Mouse (Mus musculus): Measurements from ENCODE around the gene Slc12a4. TPM values are rescaled to one million over a fixed set of nuclear protein-coding genes. Genes with fewer than 3 reads are reported as not detected.
A peak's percentile ranks its signal among the peaks of the same experiment; 100 is the strongest.

Gene Slc12a4
- polyA plus RNA-seq, 1 experiment = 23.6 TPM

DNA sequence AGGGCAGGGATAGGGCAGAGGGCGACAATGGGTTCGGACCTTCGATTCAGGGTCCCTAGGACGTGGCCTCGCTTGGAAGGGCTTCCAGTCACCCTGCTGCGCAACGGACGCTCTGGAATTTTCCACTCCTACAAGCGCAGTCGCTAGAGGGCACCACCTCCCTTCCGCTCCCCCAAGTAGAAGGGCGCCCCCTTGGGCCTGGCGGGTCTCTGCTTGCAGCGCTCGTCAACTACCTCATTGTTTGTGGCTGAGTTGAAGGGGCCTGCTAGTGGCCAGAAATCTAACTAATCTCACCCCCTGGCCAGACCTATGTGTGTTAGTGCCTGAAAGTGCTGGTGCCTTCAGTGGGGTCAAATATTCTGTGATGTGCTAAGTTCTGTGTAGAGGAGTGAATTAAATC lies 13.4 kb upstream of the Slc12a4 start, which contains the start of gene Dpep3:
Dpep3 (minus strand) TSS at position 105 of the 400 bp plus-strand sequence.
- no peaks in the 10 kb centered on the region for H3K4me1 ChIP-seq (ENCODE audit: control insufficient read depth, insufficient read depth, low read length)
- no peak within 1 kb of the TSS for H3K4me3 ChIP-seq (ENCODE audit: insufficient read depth, low read length)
- no peak within 1 kb of the TSS for H3K27ac ChIP-seq (ENCODE audit: insufficient read depth, low read length)
- no peak for TF ChIP-seq POLR2A (IDR thresholded peaks at IDR 0.05; ENCODE audit: extremely low read depth, insufficient read depth, low read length)
- no peak for TF ChIP-seq CTCF (IDR thresholded peaks at IDR 0.05; ENCODE audit: extremely low read depth, insufficient read depth, low read length)

DNA sequence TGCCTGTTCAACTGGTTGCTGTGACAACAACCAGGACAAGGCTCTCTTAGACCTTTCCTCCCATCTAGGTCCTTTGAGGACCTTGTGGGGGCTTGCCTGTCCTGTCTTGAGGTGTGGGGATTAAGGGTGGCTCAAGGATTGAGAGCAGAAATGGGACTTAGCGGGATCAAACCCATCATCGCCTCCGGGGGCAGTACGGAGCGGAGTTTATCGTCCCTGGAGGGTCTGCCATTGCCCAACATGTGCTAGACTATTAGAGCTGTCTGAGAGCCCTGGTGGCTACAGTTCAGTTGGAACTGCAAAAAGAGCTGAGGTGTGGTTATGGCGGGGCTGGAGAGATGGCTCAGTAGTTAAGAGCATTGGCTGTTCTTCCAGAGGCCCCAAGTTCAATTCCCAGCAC lies 9.5 kb upstream of the Slc12a4 start:
- Histone ChIP-seq H3K4me1 (ENCODE audit: control insufficient read depth, insufficient read depth, low read length) (no peaks in the 10 kb centered on the region), H3K4me3 (ENCODE audit: insufficient read depth, low read length) (no peak overlapping the region), H3K27ac (ENCODE audit: insufficient read depth, low read length) (no peak overlapping the region)
- TF ChIP-seq CTCF (IDR thresholded peaks at IDR 0.05; ENCODE audit: extremely low read depth, insufficient read depth, low read length) (no peak), POLR2A (IDR thresholded peaks at IDR 0.05; ENCODE audit: extremely low read depth, insufficient read depth, low read length) (no peak)

DNA sequence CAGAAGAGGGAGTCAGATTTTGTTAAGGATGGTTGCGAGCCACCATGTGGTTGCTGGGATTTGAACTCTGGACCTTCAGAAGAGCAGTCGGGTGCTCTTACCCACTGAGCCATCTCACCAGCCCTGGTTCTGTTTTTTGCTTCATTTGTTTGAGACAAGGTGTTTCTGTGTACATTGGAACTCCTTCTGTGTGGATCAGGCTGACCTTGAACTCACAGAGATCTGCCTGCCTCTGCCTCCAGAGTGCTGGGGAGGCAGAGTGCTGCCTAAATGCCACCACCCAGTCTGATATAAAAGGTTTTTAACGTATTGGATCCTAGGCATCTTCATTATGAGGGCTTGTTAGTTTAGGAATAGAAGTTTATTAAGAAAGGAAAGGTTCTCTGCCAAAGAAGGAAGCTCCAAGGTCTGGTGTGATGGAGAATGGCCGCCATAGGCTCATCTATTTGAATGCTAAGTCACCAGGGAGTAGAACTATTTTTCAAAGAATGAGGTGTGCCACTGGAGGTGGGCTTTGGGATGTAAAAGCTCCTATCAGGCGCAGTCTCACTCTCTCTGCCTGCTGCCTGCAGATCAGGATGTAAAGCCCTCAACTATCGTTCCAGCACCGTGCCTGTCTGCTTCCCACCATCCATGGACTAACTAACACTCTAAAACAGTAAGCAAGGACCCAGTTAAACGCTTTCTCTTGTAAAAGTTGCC lies 5.3 kb upstream of the Slc12a4 start:
- H3K4me1 ChIP-seq (ENCODE audit: control insufficient read depth, insufficient read depth, low read length) = no peaks in the 10 kb centered on the region
- TF ChIP-seq CTCF (IDR thresholded peaks at IDR 0.05; ENCODE audit: extremely low read depth, insufficient read depth, low read length) = no peak
- no peak for TF ChIP-seq POLR2A (IDR thresholded peaks at IDR 0.05; ENCODE audit: extremely low read depth, insufficient read depth, low read length)
- H3K4me3 ChIP-seq (ENCODE audit: insufficient read depth, low read length) = no peak overlapping the region
- no peak overlapping the region for H3K27ac ChIP-seq (ENCODE audit: insufficient read depth, low read length)

DNA sequence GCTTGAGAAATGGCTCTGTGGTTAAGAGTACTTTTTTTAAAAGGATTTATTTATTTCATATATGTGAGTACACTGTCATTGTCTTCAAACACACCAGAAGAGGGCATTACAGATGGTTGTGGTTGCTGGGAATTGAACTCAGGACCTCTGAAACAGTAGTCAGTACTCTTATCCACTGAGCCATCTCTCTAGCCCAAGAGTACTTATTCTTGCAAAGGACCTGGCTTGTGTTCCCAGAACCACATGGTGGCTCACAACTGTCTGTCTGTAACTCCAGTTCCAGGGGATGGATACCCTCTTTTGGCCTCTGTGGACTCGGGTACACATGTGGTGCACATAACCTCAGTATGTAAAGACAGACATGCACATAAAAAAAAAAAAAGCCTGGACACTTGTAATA lies 3.5 kb upstream of the Slc12a4 start:
- H3K4me1 ChIP-seq (ENCODE audit: control insufficient read depth, insufficient read depth, low read length) = no peaks in the 10 kb centered on the region; the same call in 1 of the 2 replicates
- no peak for TF ChIP-seq POLR2A (IDR thresholded peaks at IDR 0.05; ENCODE audit: extremely low read depth, insufficient read depth, low read length)
- no peak for TF ChIP-seq CTCF (IDR thresholded peaks at IDR 0.05; ENCODE audit: extremely low read depth, insufficient read depth, low read length)
- H3K4me3 ChIP-seq (ENCODE audit: insufficient read depth, low read length) = no peak overlapping the region
- no peak overlapping the region for H3K27ac ChIP-seq (ENCODE audit: insufficient read depth, low read length)

DNA sequence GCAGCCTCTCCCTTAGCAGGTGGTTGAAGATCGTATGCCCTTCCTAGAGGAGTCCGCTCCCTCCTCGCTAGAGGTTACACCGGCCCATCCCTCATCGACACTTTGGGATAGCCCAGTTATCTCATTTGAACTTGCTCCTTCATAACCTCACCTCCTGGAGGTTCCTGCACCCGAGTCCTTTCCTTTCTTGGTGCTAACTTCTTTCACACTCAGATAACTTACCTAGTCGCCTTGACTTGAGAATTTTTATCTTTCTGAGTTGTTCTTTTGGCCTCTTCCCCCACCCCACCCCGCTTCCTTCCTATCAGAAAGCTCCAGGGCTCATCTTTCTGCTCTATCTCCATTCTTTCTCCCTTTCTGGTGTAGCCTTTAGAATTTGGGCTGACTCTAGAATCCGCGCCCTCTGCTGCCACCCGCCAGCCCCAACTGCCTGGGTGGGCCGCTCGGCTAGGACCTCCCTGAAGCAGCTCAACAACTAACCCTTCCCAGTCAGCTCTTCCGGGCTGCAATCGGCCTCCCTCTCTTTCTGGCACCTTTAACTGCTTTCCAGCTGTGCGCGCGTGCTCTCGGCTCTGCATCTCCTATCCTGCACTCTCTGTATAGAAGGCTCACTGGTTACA lies 905 bp upstream of the Slc12a4 start:
- Histone ChIP-seq H3K4me3 (ENCODE audit: insufficient read depth, low read length) (no peak overlapping the region; the same call in 1 of the 2 replicates), H3K4me1 (ENCODE audit: control insufficient read depth, insufficient read depth, low read length) (no peaks in the 10 kb centered on the region; the same call in 1 of the 2 replicates), H3K27ac (ENCODE audit: insufficient read depth, low read length) (no peak overlapping the region)
- TF ChIP-seq CTCF (IDR thresholded peaks at IDR 0.05; ENCODE audit: extremely low read depth, insufficient read depth, low read length) (no peak), POLR2A (IDR thresholded peaks at IDR 0.05; ENCODE audit: extremely low read depth, insufficient read depth, low read length) (no peak)

DNA sequence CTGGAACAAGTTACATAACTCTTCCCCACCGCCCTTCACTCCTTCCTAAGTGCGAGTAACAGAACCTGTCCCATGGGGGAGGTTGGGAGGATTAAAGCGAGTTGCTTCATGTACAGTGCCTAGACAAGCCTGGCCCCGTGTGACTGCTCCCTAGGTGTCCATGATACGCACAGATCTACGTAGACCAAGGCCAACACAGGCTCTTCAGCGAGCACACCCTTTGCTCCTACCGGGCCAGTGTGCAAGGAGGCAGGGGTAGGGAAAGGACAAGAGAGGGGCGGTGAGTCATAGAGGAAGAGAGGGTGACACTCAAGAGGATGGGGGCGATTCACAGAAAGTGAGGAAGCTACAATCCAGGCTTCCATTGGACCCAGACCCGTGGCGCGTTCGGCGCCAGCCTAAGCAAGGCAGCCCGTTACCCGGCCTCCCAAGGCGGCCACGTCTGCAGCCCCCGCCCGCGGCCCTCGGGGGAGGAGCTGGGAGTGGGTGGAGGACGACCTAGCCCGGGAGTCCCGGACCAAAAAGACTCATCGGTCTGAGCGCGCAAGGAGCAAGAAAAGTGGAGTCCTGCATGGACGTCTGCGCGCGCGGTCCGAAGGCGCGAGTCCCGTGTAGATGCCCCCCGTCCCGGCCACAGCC lies 512 bp downstream of the Slc12a4 start:
- TF ChIP-seq POLR2A (IDR thresholded peaks at IDR 0.05; ENCODE audit: extremely low read depth, insufficient read depth, low read length) (no peak), CTCF (IDR thresholded peaks at IDR 0.05; ENCODE audit: extremely low read depth, insufficient read depth, low read length) (no peak)
- no peaks in the 10 kb centered on the region; the same call in 1 of the 2 replicates for H3K4me1 ChIP-seq (ENCODE audit: control insufficient read depth, insufficient read depth, low read length)
- peak overlapping the region; percentile 57 for H3K4me3 ChIP-seq (ENCODE audit: insufficient read depth, low read length)
- 0 out of 2 replicates have a peak overlapping the region, but pooled peaks have one; percentile 2 for H3K27ac ChIP-seq (ENCODE audit: insufficient read depth, low read length)

DNA sequence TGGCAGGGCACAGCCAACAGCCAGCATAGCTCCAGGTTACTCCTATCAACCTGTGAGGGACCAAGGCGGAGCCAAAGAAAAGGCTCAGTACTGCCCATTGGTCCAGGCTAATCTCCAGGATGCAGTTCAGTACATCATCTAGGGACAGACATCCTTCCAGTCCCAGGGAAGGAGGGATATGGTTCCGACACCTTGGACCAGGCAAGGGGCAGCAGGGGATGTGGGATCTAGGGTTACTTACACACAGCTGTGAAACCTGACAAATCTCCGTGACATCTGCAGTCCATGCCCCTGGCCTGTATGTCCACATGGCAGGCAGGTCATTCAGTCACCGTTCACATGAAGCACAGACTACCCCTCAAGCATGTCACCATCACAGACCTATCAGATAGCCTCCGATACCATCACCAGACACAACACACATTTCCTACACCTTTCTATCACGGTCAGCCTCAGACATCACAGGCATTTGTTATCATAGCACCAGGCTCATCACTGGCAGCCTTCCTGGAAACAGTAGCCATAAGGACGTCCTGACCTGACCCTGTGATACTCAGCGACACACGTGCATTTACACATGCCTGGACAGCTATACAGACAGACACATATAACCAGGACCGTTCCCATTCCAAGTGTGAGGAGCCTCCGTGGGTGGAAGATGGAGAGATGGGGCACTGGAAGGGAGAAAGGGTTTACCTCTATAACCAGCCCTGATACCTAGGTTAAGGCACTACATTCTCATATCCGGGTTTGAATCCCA lies 1.2 kb downstream of the Slc12a4 start:
- TF ChIP-seq POLR2A (IDR thresholded peaks at IDR 0.05; ENCODE audit: extremely low read depth, insufficient read depth, low read length) (no peak), CTCF (IDR thresholded peaks at IDR 0.05; ENCODE audit: extremely low read depth, insufficient read depth, low read length) (no peak)
- Histone ChIP-seq H3K27ac (ENCODE audit: insufficient read depth, low read length) (no peak overlapping the region), H3K4me3 (ENCODE audit: insufficient read depth, low read length) (peak overlapping the region; percentile 57; the same call in 1 of the 2 replicates)

DNA sequence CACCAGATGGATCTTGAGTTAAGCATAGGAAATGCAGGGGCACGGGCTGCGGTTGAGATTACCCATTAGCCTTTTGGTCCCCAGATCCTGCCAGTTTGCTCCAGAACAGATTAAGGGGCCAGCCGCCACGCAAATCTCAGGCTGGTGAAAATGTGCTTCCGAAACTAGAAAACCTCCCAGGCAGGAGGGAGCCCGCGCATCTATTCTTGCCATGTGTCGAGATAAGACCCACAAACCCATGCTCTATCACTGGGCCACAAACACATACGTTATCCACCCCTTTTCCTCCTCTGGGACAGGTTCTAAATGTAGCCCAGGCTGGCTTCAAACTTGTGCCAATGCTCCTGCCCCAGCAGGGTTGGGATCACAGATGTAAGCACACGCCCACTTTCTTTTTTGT lies 4.4 kb downstream of the Slc12a4 start:
- H3K27ac ChIP-seq (ENCODE audit: insufficient read depth, low read length) = no peak overlapping the region
- TF ChIP-seq POLR2A (IDR thresholded peaks at IDR 0.05; ENCODE audit: extremely low read depth, insufficient read depth, low read length) (no peak), CTCF (IDR thresholded peaks at IDR 0.05; ENCODE audit: extremely low read depth, insufficient read depth, low read length) (no peak)
- H3K4me3 ChIP-seq (ENCODE audit: insufficient read depth, low read length) = no peak overlapping the region
- H3K4me1 ChIP-seq (ENCODE audit: control insufficient read depth, insufficient read depth, low read length) = no peaks in the 10 kb centered on the region; the same call in 1 of the 2 replicates

More for the DNA sequence above, 1.2 kb downstream of the Slc12a4 start:
- no peaks in the 10 kb centered on the region; the same call in 1 of the 2 replicates for H3K4me1 ChIP-seq (ENCODE audit: control insufficient read depth, insufficient read depth, low read length)

DNA sequence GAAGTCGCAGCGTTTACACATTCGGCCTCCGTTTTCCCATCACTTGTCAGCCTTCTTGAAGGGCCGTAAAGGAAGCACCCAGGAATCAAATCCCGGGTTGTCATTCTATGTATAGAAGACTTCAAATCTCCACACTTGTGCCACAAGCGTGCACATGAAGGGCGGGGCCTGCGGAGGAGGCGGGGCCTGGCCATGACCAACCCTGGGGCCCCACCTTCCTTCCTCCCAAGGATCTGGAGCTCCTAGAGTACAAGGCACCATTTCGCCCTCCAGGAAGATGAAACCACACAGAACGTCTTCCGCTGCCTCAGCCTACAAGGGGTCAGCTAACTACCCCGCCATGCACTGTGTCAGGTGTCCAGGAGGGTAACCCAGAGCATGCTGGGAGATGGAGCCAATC lies 4.8 kb downstream of the Slc12a4 start:
- no peaks in the 10 kb centered on the region; the same call in 1 of the 2 replicates for H3K4me1 ChIP-seq (ENCODE audit: control insufficient read depth, insufficient read depth, low read length)
- H3K27ac ChIP-seq (ENCODE audit: insufficient read depth, low read length) = no peak overlapping the region
- TF ChIP-seq CTCF (IDR thresholded peaks at IDR 0.05; ENCODE audit: extremely low read depth, insufficient read depth, low read length) (no peak), POLR2A (IDR thresholded peaks at IDR 0.05; ENCODE audit: extremely low read depth, insufficient read depth, low read length) (no peak)

More for the DNA sequence above, 4.8 kb downstream of the Slc12a4 start:
- no peak overlapping the region for H3K4me3 ChIP-seq (ENCODE audit: insufficient read depth, low read length)

Measured in cortical plate, adult 2 months (tissue).